Mouse (Mus musculus): ENCODE measurements at regions not wholly inside any gene's neighbourhood (a gene's known extent, or its start where the extent isn't known, plus 50 kb on each side); places are given as distances from the start of the nearest gene placed in this dataset.

- DNase-seq (ENCODE audit: low spot score) = no peak
These were observed 353.3 kb downstream of the Ankrd50 start for GRCm38 (mm10) chr3:38131176-38131886.

DNA sequence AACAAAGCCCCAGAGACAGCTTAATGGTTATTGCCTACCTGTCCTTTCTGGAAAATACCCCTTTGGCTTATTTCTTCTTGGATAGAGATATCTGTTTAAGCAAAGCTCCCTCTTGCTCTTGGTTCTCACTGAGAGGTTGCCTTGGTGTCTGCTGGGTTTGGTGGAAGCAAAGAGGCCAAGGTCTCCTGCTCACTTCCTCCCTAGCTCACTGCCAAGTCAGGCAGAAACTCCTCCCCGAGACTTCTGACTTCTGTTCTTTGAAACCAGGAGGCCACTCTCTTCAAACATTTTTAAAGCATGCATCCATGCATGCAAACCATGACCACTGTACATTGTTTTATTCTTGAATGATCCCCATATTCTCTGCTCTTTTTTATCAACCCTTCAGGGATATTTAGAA lies 354.6 kb downstream of the Ankrd50 start:
- DNase-seq (ENCODE audit: low spot score) = no peak

- DNase-seq (ENCODE audit: low spot score) = no peak
These were observed 355.5 kb downstream of the Ankrd50 start for GRCm38 (mm10) chr3:38129167-38129500.

GRCm38 (mm10) chr3:38128486-38129166 lies 356.0 kb downstream of the Ankrd50 start:
- DNase-seq (ENCODE audit: low spot score) = no peak

GRCm38 (mm10) chr3:38116071-38116787 lies 368.4 kb downstream of the Ankrd50 start:
- DNase-seq (ENCODE audit: low spot score) = no peak

GRCm38 (mm10) chr3:38112568-38112967 lies 372.1 kb downstream of the Ankrd50 start:
- no peak for DNase-seq (ENCODE audit: low spot score)

DNA sequence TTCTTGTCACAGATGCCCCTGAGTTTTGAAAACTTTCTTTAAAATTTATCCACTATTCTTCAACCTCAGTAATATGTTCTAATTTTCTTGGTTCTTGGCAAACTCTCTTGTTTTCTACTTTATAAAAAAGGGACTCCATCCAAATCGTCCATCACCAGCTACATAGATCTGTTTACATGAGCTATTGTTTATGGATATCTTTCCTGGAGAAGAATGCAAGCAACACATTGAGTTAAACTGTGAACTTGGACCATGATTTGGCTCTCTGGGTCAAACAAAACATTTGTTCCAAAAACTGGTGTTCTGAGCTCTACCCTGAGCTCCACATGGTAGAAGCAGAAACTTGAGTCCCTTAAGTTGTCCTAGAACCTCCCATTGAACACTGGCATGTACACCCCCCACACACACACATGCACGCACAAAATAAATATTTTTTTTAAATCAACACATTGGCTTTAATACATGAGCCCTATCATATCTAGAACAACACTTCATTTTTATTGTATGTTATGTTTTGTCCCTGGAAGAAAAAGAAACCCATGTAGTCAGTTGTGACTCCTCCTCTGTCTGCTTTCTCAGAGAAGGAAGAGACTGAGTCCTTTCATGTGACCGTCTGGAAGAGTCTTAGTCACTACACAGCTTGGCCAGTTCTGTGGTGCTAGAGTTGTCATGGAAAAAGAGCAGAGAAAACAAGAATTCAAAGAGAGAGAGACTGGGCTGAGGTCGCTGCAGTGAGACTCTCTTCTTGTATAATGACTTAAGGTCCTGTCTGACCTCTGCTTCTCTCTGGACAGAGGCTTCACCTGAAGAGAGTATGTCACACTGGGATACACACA lies 379.4 kb downstream of the Ankrd50 start:
- no peak for DNase-seq (ENCODE audit: low spot score)

DNA sequence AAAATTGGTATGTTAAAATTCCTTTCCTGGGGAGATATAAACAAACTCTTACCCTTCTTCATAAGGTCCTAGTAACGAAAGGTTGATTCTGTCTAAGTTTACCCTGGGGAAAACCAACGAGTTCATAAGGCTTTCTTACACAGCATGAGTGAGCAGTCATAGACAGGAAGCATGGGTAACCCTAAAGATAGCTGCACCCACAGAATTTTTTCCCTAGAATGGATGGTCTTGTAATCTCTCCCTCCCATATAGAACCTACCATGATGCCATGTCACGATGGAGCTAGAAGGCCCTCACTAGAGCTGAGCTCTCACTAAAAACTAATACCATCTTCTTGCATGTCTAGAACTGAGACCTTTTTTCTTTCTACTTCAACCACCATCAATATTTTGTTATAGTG lies 380.1 kb upstream of the Gm5148 start:
- no peak for DNase-seq (ENCODE audit: low spot score)

GRCm38 (mm10) chr3:38102985-38103384 lies 378.7 kb upstream of the Gm5148 start:
- no peak for DNase-seq (ENCODE audit: low spot score)

DNA sequence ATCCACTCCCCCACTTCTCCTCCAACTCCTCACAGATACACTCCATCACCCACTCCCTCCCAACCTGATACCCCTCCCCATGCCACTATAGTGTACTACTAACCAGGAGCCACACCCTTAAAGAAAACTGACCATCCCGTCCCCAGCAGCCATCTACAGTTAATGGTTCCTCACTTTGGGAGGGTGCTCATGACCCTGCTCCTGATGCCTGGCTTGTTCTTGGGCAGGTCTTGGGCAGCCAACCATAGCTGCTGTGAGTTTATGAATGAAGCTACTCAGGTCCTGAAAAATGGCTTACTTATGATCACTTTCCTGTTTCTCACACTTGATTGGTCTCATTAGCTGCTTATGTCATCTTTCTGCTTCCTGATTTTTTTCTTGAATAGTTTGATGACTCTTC lies 377.9 kb upstream of the Gm5148 start:
- DNase-seq (ENCODE audit: low spot score) = no peak

- peak; percentile 13 for DNase-seq (ENCODE audit: low spot score)
These were observed 370.2 kb upstream of the Gm5148 start for GRCm38 (mm10) chr3:38094370-38094979.

DNA sequence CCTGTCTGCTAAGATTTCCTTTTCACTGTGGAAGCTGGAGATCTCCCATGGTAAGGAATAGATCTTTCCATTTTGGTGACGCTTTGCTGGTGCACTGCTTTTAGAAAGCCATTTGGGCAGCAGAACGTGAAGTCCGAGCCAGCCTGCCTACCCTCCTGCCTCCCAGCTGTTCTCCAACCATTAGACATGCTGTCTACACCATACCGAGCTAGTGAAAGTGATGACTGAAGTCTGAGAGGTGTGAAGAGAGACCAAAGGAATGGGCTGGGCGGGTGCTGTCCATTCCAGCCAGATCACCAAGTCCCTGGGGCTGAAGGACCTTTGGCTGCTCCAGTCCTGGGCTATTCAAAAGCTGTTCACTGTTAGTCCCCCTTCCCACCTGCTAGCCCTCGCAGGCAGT lies 360.3 kb upstream of the Gm5148 start:
- peak; percentile 6 for DNase-seq (ENCODE audit: low spot score)

- DNase-seq (ENCODE audit: low spot score) = no peak
These were observed 358.1 kb upstream of the Gm5148 start for GRCm38 (mm10) chr3:38082386-38082785.

GRCm38 (mm10) chr3:38076835-38077234 lies 352.5 kb upstream of the Gm5148 start:
- no peak for DNase-seq (ENCODE audit: low spot score)

DNA sequence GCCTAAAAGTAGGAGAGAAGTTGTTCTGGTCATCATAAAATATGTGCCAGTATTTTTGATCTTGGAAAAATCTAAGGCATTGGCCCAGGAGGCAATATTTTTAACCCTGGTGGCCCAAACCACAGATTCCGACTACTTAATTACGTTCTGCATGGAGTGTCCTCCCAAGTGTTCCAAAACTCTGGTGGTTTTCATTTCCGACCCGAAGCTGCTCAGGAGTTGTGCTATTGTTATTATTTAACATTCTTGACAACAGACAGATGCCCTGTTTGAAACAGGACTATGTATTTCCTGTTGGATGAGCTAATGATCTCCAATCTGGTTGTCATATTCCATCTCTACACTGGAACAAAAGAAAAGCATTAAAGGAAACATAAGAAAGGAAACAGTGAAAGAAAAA lies 349.7 kb upstream of the Gm5148 start:
- DNase-seq (ENCODE audit: low spot score) = no peak

- no peak for DNase-seq (ENCODE audit: low spot score)
These were observed 331.3 kb upstream of the Gm5148 start for GRCm38 (mm10) chr3:38055627-38056026.

DNA sequence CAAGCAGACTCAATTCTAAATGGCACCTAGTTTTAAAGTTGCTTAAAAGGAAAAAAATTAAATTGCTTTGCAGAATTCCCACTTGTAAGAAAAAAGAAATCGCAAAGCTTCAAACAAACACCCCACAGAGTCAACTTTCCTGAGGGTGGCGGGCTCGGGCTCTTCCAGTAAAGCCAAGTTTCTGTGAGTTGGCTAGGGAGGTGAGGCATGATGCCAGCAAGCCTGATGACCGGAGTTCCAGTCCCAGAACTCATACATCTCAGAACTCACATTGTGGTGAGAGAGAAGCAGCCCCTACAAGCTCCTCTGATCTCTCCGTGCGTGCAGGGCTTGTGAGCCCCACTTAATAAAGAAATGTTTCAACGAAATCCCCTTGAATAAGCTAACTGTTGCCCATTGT lies 328.7 kb upstream of the Gm5148 start:
- no peak for DNase-seq (ENCODE audit: low spot score)

DNA sequence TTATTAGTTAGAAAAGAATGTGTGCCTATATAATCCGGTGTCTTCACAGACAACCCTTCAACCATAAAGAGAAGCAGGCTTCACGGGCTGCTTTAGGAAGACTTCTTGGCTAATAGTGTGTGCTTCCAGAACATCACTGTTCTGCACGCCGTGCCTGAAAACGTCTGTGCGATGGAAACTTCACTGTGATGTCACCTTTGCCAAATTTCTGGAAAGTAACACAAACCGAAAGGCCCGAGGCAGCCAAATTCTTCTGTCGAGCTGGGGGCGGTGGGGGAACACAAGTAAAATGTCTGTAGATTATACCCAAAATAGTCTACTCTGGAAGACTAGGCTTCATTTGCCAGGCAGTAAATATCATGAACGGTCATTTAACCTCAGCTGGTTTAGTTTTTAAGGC lies 327.5 kb upstream of the Gm5148 start:
- no peak for DNase-seq (ENCODE audit: low spot score)

GRCm38 (mm10) chr3:38050856-38051255 lies 326.6 kb upstream of the Gm5148 start:
- DNase-seq (ENCODE audit: low spot score) = peak; percentile 18

DNA sequence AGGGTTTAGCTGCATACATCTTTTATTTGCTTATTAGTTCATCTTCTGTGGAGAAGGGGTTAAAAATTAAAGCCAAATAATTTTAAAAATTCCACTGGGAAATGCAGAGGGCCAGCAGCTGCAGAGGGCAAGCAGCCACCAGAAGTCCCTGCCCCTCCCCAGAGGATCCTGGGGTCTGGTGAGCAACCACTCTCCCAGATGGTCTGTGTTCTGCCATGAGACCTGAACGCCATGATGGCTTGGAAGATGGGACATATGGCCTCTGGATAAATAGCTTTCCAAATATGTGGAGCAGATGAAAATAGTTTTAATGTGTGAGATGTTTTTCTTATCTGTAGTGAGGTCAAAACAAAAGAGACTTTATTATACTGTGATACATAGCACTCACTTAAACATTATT lies 326.1 kb upstream of the Gm5148 start:
- DNase-seq (ENCODE audit: low spot score) = no peak

DNA sequence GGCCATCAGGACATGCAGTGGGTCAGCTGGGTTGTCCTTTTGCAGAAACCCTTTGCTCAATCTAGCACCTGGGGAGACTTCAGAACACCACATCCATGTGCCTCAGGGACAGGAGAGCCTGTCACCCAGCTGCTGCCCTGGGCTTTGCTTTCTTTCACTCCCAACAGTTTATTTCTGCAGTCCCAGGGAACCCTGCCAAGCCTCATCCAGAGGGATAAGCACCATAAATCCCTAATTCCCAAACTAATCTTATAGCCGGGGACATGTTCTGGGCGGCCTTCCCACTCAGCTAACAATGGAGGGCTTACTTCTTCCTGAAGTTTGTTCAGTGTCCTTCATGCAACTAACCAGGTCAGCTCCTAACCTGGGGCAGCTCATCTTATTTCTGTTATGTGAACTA lies 325.0 kb upstream of the Gm5148 start:
- no peak for DNase-seq (ENCODE audit: low spot score)

DNA sequence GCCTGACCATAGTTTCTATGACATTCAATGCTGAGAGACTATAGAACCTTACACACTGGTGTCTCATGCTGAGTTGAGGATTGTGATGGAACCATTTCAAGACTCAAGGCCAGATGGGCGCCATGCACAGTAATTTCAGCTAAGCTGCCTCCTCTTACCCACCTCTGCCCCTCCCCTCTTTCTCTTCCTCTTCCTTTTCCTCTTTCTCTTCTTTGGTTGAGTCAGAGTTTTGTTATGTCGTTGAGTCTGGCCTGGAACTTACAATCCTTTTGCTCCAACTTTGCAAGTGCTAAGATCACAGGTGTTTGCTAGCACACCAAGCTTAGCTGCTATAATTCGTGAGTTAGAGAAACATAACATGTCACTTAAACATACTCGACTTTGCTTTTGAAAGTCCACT lies 323.2 kb upstream of the Gm5148 start:
- DNase-seq (ENCODE audit: low spot score) = no peak

All from embryo, embryonic 10 days (tissue).